Mouse (Mus musculus): ENCODE results near the gene Txnrd1. TPM values are rescaled to one million over a fixed set of nuclear protein-coding genes. Genes with fewer than 3 reads are reported as not detected.

Txnrd1 gene
- polyA plus RNA-seq, 1 experiment = 50.9 TPM

GRCm38 (mm10) chr10:82910198-82910597 lies 76.4 kb downstream of the Txnrd1 start:
- Histone ChIP-seq H3K4me1 (ENCODE audit: control insufficient read depth, insufficient read depth, low read length) (no peaks in the 10 kb centered on the region), H3K27me3 (ENCODE audit: control insufficient read depth, insufficient read depth, low read length) (no peaks in the 10 kb centered on the region; the same call in 1 of the 2 replicates), H3K27ac (ENCODE audit: insufficient read depth, low read length) (no peak overlapping the region), H3K4me3 (replicated peaks; ENCODE audit: insufficient read depth, low read depth, low read length) (no peak overlapping the region)
- TF ChIP-seq CTCF (IDR thresholded peaks at IDR 0.05; ENCODE audit: borderline replicate concordance, insufficient read depth, low read depth, low read length) = peak; percentile 48
- TF ChIP-seq POLR2A (IDR thresholded peaks at IDR 0.05; ENCODE audit: borderline replicate concordance, insufficient read depth, low read length) = no peak
- no peak for DNase-seq
- WGBS = 68% methylated on average over 3 of the region's 3 CpGs

GRCm38 (mm10) chr10:82913238-82913637 lies 79.5 kb downstream of the Txnrd1 start:
- no peaks in the 10 kb centered on the region for H3K4me1 ChIP-seq (ENCODE audit: control insufficient read depth, insufficient read depth, low read length)
- no peak for DNase-seq
- H3K4me3 ChIP-seq (replicated peaks; ENCODE audit: insufficient read depth, low read depth, low read length) = no peak overlapping the region
- no peaks in the 10 kb centered on the region; the same call in 1 of the 2 replicates for H3K27me3 ChIP-seq (ENCODE audit: control insufficient read depth, insufficient read depth, low read length)
- TF ChIP-seq CTCF (IDR thresholded peaks at IDR 0.05; ENCODE audit: borderline replicate concordance, insufficient read depth, low read depth, low read length) (no peak), POLR2A (IDR thresholded peaks at IDR 0.05; ENCODE audit: borderline replicate concordance, insufficient read depth, low read length) (no peak)
- H3K27ac ChIP-seq (ENCODE audit: insufficient read depth, low read length) = no peak overlapping the region
- 87% methylated on average over 4 of the region's 4 CpGs for WGBS

GRCm38 (mm10) chr10:82913772-82914171 lies 80.0 kb downstream of the Txnrd1 start:
- TF ChIP-seq POLR2A (IDR thresholded peaks at IDR 0.05; ENCODE audit: borderline replicate concordance, insufficient read depth, low read length) (no peak), CTCF (IDR thresholded peaks at IDR 0.05; ENCODE audit: borderline replicate concordance, insufficient read depth, low read depth, low read length) (no peak)
- no peak for DNase-seq
- Histone ChIP-seq H3K27me3 (ENCODE audit: control insufficient read depth, insufficient read depth, low read length) (no peaks in the 10 kb centered on the region; the same call in 1 of the 2 replicates), H3K27ac (ENCODE audit: insufficient read depth, low read length) (no peak overlapping the region), H3K4me1 (ENCODE audit: control insufficient read depth, insufficient read depth, low read length) (no peaks in the 10 kb centered on the region), H3K4me3 (replicated peaks; ENCODE audit: insufficient read depth, low read depth, low read length) (no peak overlapping the region)
- WGBS = 94% methylated on average over 6 of the region's 6 CpGs

- no peak overlapping the region for H3K27ac ChIP-seq (ENCODE audit: insufficient read depth, low read length)
- H3K4me1 ChIP-seq (ENCODE audit: control insufficient read depth, insufficient read depth, low read length) = no peaks in the 10 kb centered on the region
- no peak for DNase-seq
- 79% methylated on average over 2 of the region's 2 CpGs for WGBS
- TF ChIP-seq POLR2A (IDR thresholded peaks at IDR 0.05; ENCODE audit: borderline replicate concordance, insufficient read depth, low read length) (no peak), CTCF (IDR thresholded peaks at IDR 0.05; ENCODE audit: borderline replicate concordance, insufficient read depth, low read depth, low read length) (no peak)
- H3K27me3 ChIP-seq (ENCODE audit: control insufficient read depth, insufficient read depth, low read length) = no peaks in the 10 kb centered on the region; the same call in 1 of the 2 replicates
- H3K4me3 ChIP-seq (replicated peaks; ENCODE audit: insufficient read depth, low read depth, low read length) = no peak overlapping the region
Measured at GRCm38 (mm10) chr10:82918675-82919074, 84.9 kb downstream of the Txnrd1 start.

GRCm38 (mm10) chr10:82919404-82919980 lies 85.7 kb downstream of the Txnrd1 start:
- WGBS = 46% methylated on average over 4 of the region's 4 CpGs
- Histone ChIP-seq H3K4me1 (ENCODE audit: control insufficient read depth, insufficient read depth, low read length) (no peaks in the 10 kb centered on the region), H3K27me3 (ENCODE audit: control insufficient read depth, insufficient read depth, low read length) (no peaks in the 10 kb centered on the region; the same call in 1 of the 2 replicates), H3K4me3 (replicated peaks; ENCODE audit: insufficient read depth, low read depth, low read length) (no peak overlapping the region), H3K27ac (ENCODE audit: insufficient read depth, low read length) (no peak overlapping the region)
- DNase-seq = no peak
- no peak for TF ChIP-seq CTCF (IDR thresholded peaks at IDR 0.05; ENCODE audit: borderline replicate concordance, insufficient read depth, low read depth, low read length)
- TF ChIP-seq POLR2A (IDR thresholded peaks at IDR 0.05; ENCODE audit: borderline replicate concordance, insufficient read depth, low read length) = no peak

GRCm38 (mm10) chr10:82923547-82923946 lies 89.8 kb downstream of the Txnrd1 start:
- Histone ChIP-seq H3K27ac (ENCODE audit: insufficient read depth, low read length) (no peak overlapping the region), H3K27me3 (ENCODE audit: control insufficient read depth, insufficient read depth, low read length) (no peaks in the 10 kb centered on the region), H3K4me1 (ENCODE audit: control insufficient read depth, insufficient read depth, low read length) (no peaks in the 10 kb centered on the region), H3K4me3 (replicated peaks; ENCODE audit: insufficient read depth, low read depth, low read length) (no peak overlapping the region)
- DNase-seq = no peak
- TF ChIP-seq POLR2A (IDR thresholded peaks at IDR 0.05; ENCODE audit: borderline replicate concordance, insufficient read depth, low read length) (no peak), CTCF (IDR thresholded peaks at IDR 0.05; ENCODE audit: borderline replicate concordance, insufficient read depth, low read depth, low read length) (no peak)
- 78% methylated on average over 3 of the region's 3 CpGs for WGBS

GRCm38 (mm10) chr10:82924750-82925149 lies 91.0 kb downstream of the Txnrd1 start:
- no peak for DNase-seq
- Histone ChIP-seq H3K27me3 (ENCODE audit: control insufficient read depth, insufficient read depth, low read length) (no peaks in the 10 kb centered on the region), H3K27ac (ENCODE audit: insufficient read depth, low read length) (no peak overlapping the region), H3K4me1 (ENCODE audit: control insufficient read depth, insufficient read depth, low read length) (no peaks in the 10 kb centered on the region), H3K4me3 (replicated peaks; ENCODE audit: insufficient read depth, low read depth, low read length) (no peak overlapping the region)
- TF ChIP-seq POLR2A (IDR thresholded peaks at IDR 0.05; ENCODE audit: borderline replicate concordance, insufficient read depth, low read length) (no peak), CTCF (IDR thresholded peaks at IDR 0.05; ENCODE audit: borderline replicate concordance, insufficient read depth, low read depth, low read length) (no peak)
- WGBS = 97% methylated on average over 2 of the region's 2 CpGs

- TF ChIP-seq POLR2A (IDR thresholded peaks at IDR 0.05; ENCODE audit: borderline replicate concordance, insufficient read depth, low read length) (no peak), CTCF (IDR thresholded peaks at IDR 0.05; ENCODE audit: borderline replicate concordance, insufficient read depth, low read depth, low read length) (no peak)
- Histone ChIP-seq H3K27ac (ENCODE audit: insufficient read depth, low read length) (no peak overlapping the region), H3K27me3 (ENCODE audit: control insufficient read depth, insufficient read depth, low read length) (no peaks in the 10 kb centered on the region), H3K4me3 (replicated peaks; ENCODE audit: insufficient read depth, low read depth, low read length) (no peak overlapping the region), H3K4me1 (ENCODE audit: control insufficient read depth, insufficient read depth, low read length) (no peaks in the 10 kb centered on the region)
- DNase-seq = no peak
- 85% methylated on average over 2 of the region's 2 CpGs for WGBS
Measured at GRCm38 (mm10) chr10:82925624-82926023, 91.9 kb downstream of the Txnrd1 start.

All from cerebellum, adult 2 months (tissue).